Comparison of ENCODE assay signal across 8 mouse cellular contexts in the genomic region with DNA sequence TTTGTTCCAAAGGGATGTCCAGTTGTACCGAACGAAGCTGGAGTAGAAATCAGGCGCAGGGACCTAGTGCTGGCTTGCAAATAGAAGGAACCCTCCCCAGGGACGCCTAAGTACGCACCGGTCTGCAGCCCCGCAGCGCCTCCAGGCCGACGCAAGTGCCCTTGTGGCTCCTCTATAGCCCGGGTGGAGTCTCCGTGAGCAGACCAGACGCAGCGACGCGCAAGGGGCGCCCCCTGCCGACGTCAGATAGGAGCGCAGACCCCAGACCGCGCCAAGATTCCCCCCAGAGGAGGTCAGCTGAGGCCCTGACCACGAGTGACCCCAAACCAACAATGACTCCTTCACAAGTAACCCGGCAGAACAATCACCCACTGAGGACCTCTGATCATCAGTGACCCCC.
A peak's percentile ranks its signal among the peaks of the same experiment; 100 is the strongest.
DNase-seq lines count a peak whose midpoint lies in the region; ATAC-seq lines count a peak whose summit lies in the region.

No protein-coding gene starts in this region.

- H3K9me3 ChIP-seq in intestine, embryonic 14.5 days (ENCODE audit: control insufficient read depth, low read length): no peaks in the 10 kb centered on the region
- no peaks in the 10 kb centered on the region for H3K9me3 ChIP-seq in midbrain, embryonic 12.5 days
- no peaks in the 10 kb centered on the region for H3K9me3 ChIP-seq in stomach, embryonic 14.5 days (ENCODE audit: control insufficient read depth, low read depth, low read length)

- WGBS in intestine, embryonic 14.5 days: 1% methylated on average over 24 of the region's 24 CpGs
- WGBS in midbrain, embryonic 12.5 days: under 1% methylated on average over 24 of the region's 24 CpGs
- under 1% methylated on average over 24 of the region's 24 CpGs for WGBS in stomach, embryonic 14.5 days

- no peaks in the 10 kb centered on the region for H3K36me3 ChIP-seq in intestine, embryonic 14.5 days (ENCODE audit: control insufficient read depth, insufficient read depth, low read length)
- H3K36me3 ChIP-seq in midbrain, embryonic 12.5 days: no peaks in the 10 kb centered on the region
- no peaks in the 10 kb centered on the region for H3K36me3 ChIP-seq in stomach, embryonic 14.5 days (ENCODE audit: control insufficient read depth, insufficient read depth, low read length)

- H3K27ac ChIP-seq in intestine, embryonic 14.5 days (ENCODE audit: low read depth): no peak overlapping the region
- H3K27ac ChIP-seq in midbrain, embryonic 12.5 days (replicated peaks): no peak overlapping the region
- no peak overlapping the region for H3K27ac ChIP-seq in stomach, embryonic 14.5 days (ENCODE audit: low read length)

- H3K4me3 ChIP-seq in intestine, embryonic 14.5 days (ENCODE audit: low read depth, low read length): no peak overlapping the region
- H3K4me3 ChIP-seq in midbrain, embryonic 12.5 days: no peak overlapping the region
- H3K4me3 ChIP-seq in stomach, embryonic 14.5 days (ENCODE audit: low read depth, low read length): no peak overlapping the region

- intact Hi-C loops in left cerebral cortex, postnatal 36 days (cut with DNase I): loop anchor here (1.0 kb wide), 1 partner anchor 132 kb away; no protein-coding TSS in a partner anchor

- DNase-seq in CD4-positive, CD25-positive, alpha-beta regulatory T cell, adult 2 months (ENCODE audit: low read depth, low spot score): peak; percentile 32
- peak; percentile 95 for DNase-seq in cerebellum, postnatal 14 days
- DNase-seq in gastrocnemius, adult 18-20 months (ENCODE audit: low spot score): peak; percentile 39
- peak; percentile 89 for DNase-seq in intestine, embryonic 14.5 days (ENCODE audit: low spot score)
- peak; percentile 35 to 38 for DNase-seq in left cerebral cortex, postnatal 36 days (ENCODE audit: low spot score in 2 of 2)

- H3K27me3 ChIP-seq in intestine, embryonic 14.5 days (replicated peaks; ENCODE audit: control insufficient read depth, insufficient read depth, low read length): peaks cover 64% of the 10 kb centered on the region
- H3K27me3 ChIP-seq in midbrain, embryonic 12.5 days: peaks cover 96% of the 10 kb centered on the region
- H3K27me3 ChIP-seq in stomach, embryonic 14.5 days (ENCODE audit: control insufficient read depth, insufficient read depth, low read length): peaks cover 6% of the 10 kb centered on the region

- peak overlapping the region; percentile 12; the same call in 1 of the 2 replicates for H3K4me2 ChIP-seq in intestine, embryonic 14.5 days (ENCODE audit: low read length)
- H3K4me2 ChIP-seq in midbrain, embryonic 12.5 days (replicated peaks): 0 out of 2 replicates have a peak overlapping the region, but pooled peaks have one; percentile 27
- H3K4me2 ChIP-seq in stomach, embryonic 14.5 days (replicated peaks; ENCODE audit: low read depth, low read length): no peak overlapping the region

- ATAC-seq in CD4-positive, CD25-positive, alpha-beta regulatory T cell, adult 4 months: no peak
- ATAC-seq in intestine, embryonic 14.5 days (replicated peaks; ENCODE audit: low FRiP score, low TSS enrichment, low read depth): peak; percentile 60
- 0 out of 2 replicates have a peak, but pooled peaks have one; percentile 48 for ATAC-seq in midbrain, embryonic 12.5 days (ENCODE audit: low FRiP score, low read depth)
- ATAC-seq in stomach, embryonic 14.5 days (ENCODE audit: insufficient number of reproducible peaks, insufficient read depth, low FRiP score, low read depth): peak; percentile 54

- no peak overlapping the region for H3K9ac ChIP-seq in intestine, embryonic 14.5 days (ENCODE audit: low read length)
- no peak overlapping the region for H3K9ac ChIP-seq in midbrain, embryonic 12.5 days (replicated peaks)
- H3K9ac ChIP-seq in stomach, embryonic 14.5 days (replicated peaks; ENCODE audit: low read depth, low read length): no peak overlapping the region

- H3K4me1 ChIP-seq in intestine, embryonic 14.5 days (replicated peaks; ENCODE audit: control insufficient read depth, insufficient read depth, low read length): peaks cover 5% of the 10 kb centered on the region; the same call in 1 of the 2 replicates
- peaks cover 5% of the 10 kb centered on the region for H3K4me1 ChIP-seq in midbrain, embryonic 12.5 days
- H3K4me1 ChIP-seq in stomach, embryonic 14.5 days (ENCODE audit: control insufficient read depth, insufficient read depth, low read length): no peaks in the 10 kb centered on the region

Comparison
In these comparisons a context has a peak if more than half of its experiments do, and no peak if none do; other contexts are left out.
1. DNase-seq: peak in every context shown above with its lines; median percentile 95 in cerebellum, postnatal 14 days; 89 in intestine, embryonic 14.5 days; 39 in gastrocnemius, adult 18-20 months; 36 in left cerebral cortex, postnatal 36 days; 32 in CD4-positive, CD25-positive, alpha-beta regulatory T cell, adult 2 months.